Mouse (Mus musculus): ENCODE data around the gene Crim1. TPM values are rescaled to one million over a fixed set of nuclear protein-coding genes. Genes with fewer than 3 reads are reported as not detected.

The Crim1 gene
- polyA plus RNA-seq, 1 experiment from 2014 or later = 0.63 TPM

GRCm38 (mm10) chr17:78271731-78272130 is 71.7 kb downstream of the Crim1 start:
- Histone ChIP-seq H3K4me1 (replicated peaks) (peaks cover 8% of the 10 kb centered on the region), H3K27me3 (no peaks in the 10 kb centered on the region), H3K4me2 (no peak overlapping the region), H3K4me3 (replicated peaks) (no peak overlapping the region), H3K9me3 (replicated peaks) (no peaks in the 10 kb centered on the region), H3K27ac (replicated peaks) (no peak overlapping the region), H3K36me3 (replicated peaks) (no peaks in the 10 kb centered on the region), H3K9ac (no peak overlapping the region)
- no peak for ATAC-seq (ENCODE audit: insufficient read depth)
- WGBS (ENCODE audit: insufficient replicate concordance) = 73% methylated on average over 8 of the region's 8 CpGs

- Histone ChIP-seq H3K27ac (replicated peaks) (no peak overlapping the region), H3K4me2 (no peak overlapping the region)
- 77% methylated on average over 8 of the region's 8 CpGs for WGBS (ENCODE audit: insufficient replicate concordance)
Observed at GRCm38 (mm10) chr17:78272142-78272541, 72.1 kb downstream of the Crim1 start.

GRCm38 (mm10) chr17:78272713-78273483 is 72.8 kb downstream of the Crim1 start:
- no peak overlapping the region for H3K4me3 ChIP-seq (replicated peaks)
- ATAC-seq (ENCODE audit: insufficient read depth) = no peak

More at GRCm38 (mm10) chr17:78272142-78272541, 72.1 kb downstream of the Crim1 start:
- no peak for ATAC-seq (ENCODE audit: insufficient read depth)
- Histone ChIP-seq H3K4me3 (replicated peaks) (no peak overlapping the region), H3K9ac (no peak overlapping the region), H3K27me3 (no peaks in the 10 kb centered on the region), H3K36me3 (replicated peaks) (no peaks in the 10 kb centered on the region), H3K4me1 (replicated peaks) (peaks cover 8% of the 10 kb centered on the region), H3K9me3 (replicated peaks) (no peaks in the 10 kb centered on the region)

GRCm38 (mm10) chr17:78273875-78274274 is 73.8 kb downstream of the Crim1 start:
- Histone ChIP-seq H3K9me3 (replicated peaks) (no peaks in the 10 kb centered on the region), H3K4me3 (replicated peaks) (no peak overlapping the region), H3K4me2 (no peak overlapping the region), H3K27ac (replicated peaks) (no peak overlapping the region), H3K4me1 (replicated peaks) (peaks cover 8% of the 10 kb centered on the region), H3K9ac (no peak overlapping the region), H3K27me3 (no peaks in the 10 kb centered on the region), H3K36me3 (replicated peaks) (no peaks in the 10 kb centered on the region)
- 59% methylated on average over 7 of the region's 7 CpGs for WGBS (ENCODE audit: insufficient replicate concordance)
- no peak for ATAC-seq (ENCODE audit: insufficient read depth)

More at GRCm38 (mm10) chr17:78272713-78273483, 72.8 kb downstream of the Crim1 start:
- Histone ChIP-seq H3K4me1 (replicated peaks) (peaks cover 8% of the 10 kb centered on the region), H3K27ac (replicated peaks) (no peak overlapping the region), H3K4me2 (no peak overlapping the region), H3K9ac (no peak overlapping the region), H3K36me3 (replicated peaks) (no peaks in the 10 kb centered on the region), H3K27me3 (no peaks in the 10 kb centered on the region), H3K9me3 (replicated peaks) (no peaks in the 10 kb centered on the region)
- WGBS (ENCODE audit: insufficient replicate concordance) = 70% methylated on average over 8 of the region's 8 CpGs

- H3K4me2 ChIP-seq = no peak overlapping the region
- WGBS (ENCODE audit: insufficient replicate concordance) = 71% methylated on average over 7 of the region's 7 CpGs
- ATAC-seq (ENCODE audit: insufficient read depth) = no peak
Observed at GRCm38 (mm10) chr17:78274609-78275506, 74.8 kb downstream of the Crim1 start.

GRCm38 (mm10) chr17:78275507-78275813 is 75.4 kb downstream of the Crim1 start:
- Histone ChIP-seq H3K4me1 (replicated peaks) (peaks cover 8% of the 10 kb centered on the region), H3K4me2 (no peak overlapping the region), H3K36me3 (replicated peaks) (no peaks in the 10 kb centered on the region), H3K4me3 (replicated peaks) (no peak overlapping the region), H3K27ac (replicated peaks) (no peak overlapping the region), H3K27me3 (no peaks in the 10 kb centered on the region), H3K9me3 (replicated peaks) (no peaks in the 10 kb centered on the region), H3K9ac (no peak overlapping the region)
- 60% methylated on average over 4 of the region's 4 CpGs for WGBS (ENCODE audit: insufficient replicate concordance)
- no peak for ATAC-seq (ENCODE audit: insufficient read depth)

More at GRCm38 (mm10) chr17:78274609-78275506, 74.8 kb downstream of the Crim1 start:
- Histone ChIP-seq H3K4me1 (replicated peaks) (peaks cover 8% of the 10 kb centered on the region), H3K27ac (replicated peaks) (no peak overlapping the region), H3K36me3 (replicated peaks) (no peaks in the 10 kb centered on the region), H3K9me3 (replicated peaks) (no peaks in the 10 kb centered on the region), H3K27me3 (no peaks in the 10 kb centered on the region), H3K9ac (no peak overlapping the region), H3K4me3 (replicated peaks) (no peak overlapping the region)

GRCm38 (mm10) chr17:78279191-78279590 is 79.1 kb downstream of the Crim1 start:
- Histone ChIP-seq H3K9ac (no peak overlapping the region), H3K9me3 (replicated peaks) (no peaks in the 10 kb centered on the region), H3K4me2 (no peak overlapping the region), H3K36me3 (replicated peaks) (no peaks in the 10 kb centered on the region), H3K4me1 (replicated peaks) (peaks cover 3% of the 10 kb centered on the region), H3K4me3 (replicated peaks) (no peak overlapping the region), H3K27ac (replicated peaks) (no peak overlapping the region), H3K27me3 (no peaks in the 10 kb centered on the region)
- ATAC-seq (ENCODE audit: insufficient read depth) = no peak
- WGBS (ENCODE audit: insufficient replicate concordance) = 73% methylated on average over 12 of the region's 12 CpGs

GRCm38 (mm10) chr17:78280991-78281712 is 81.1 kb downstream of the Crim1 start:
- Histone ChIP-seq H3K4me3 (replicated peaks) (no peak overlapping the region), H3K4me1 (replicated peaks) (no peaks in the 10 kb centered on the region; the same call in 1 of the 2 replicates), H3K9me3 (replicated peaks) (no peaks in the 10 kb centered on the region), H3K27me3 (no peaks in the 10 kb centered on the region), H3K27ac (replicated peaks) (no peak overlapping the region), H3K9ac (no peak overlapping the region), H3K4me2 (no peak overlapping the region), H3K36me3 (replicated peaks) (no peaks in the 10 kb centered on the region)
- WGBS (ENCODE audit: insufficient replicate concordance) = 76% methylated on average over 18 of the region's 18 CpGs
- no peak for ATAC-seq (ENCODE audit: insufficient read depth)

- H3K9me3 ChIP-seq (replicated peaks) = no peaks in the 10 kb centered on the region
- no peak overlapping the region for H3K4me2 ChIP-seq
- peaks cover under 1% of the 10 kb centered on the region for H3K4me1 ChIP-seq (replicated peaks)
- H3K27me3 ChIP-seq = no peaks in the 10 kb centered on the region
- H3K4me3 ChIP-seq (replicated peaks) = no peak overlapping the region
- no peak overlapping the region for H3K9ac ChIP-seq
- no peaks in the 10 kb centered on the region for H3K36me3 ChIP-seq (replicated peaks)
- ATAC-seq (ENCODE audit: insufficient read depth) = no peak
- WGBS (ENCODE audit: insufficient replicate concordance) = 77% methylated on average over 11 of the region's 11 CpGs
- no peak overlapping the region for H3K27ac ChIP-seq (replicated peaks)
Observed at GRCm38 (mm10) chr17:78283271-78283992, 83.4 kb downstream of the Crim1 start.

GRCm38 (mm10) chr17:78286021-78286420 is 86.0 kb downstream of the Crim1 start:
- peaks cover 22% of the 10 kb centered on the region for H3K4me1 ChIP-seq (replicated peaks)
- H3K4me2 ChIP-seq = no peak overlapping the region
- H3K9ac ChIP-seq = no peak overlapping the region
- no peaks in the 10 kb centered on the region for H3K9me3 ChIP-seq (replicated peaks)
- H3K27me3 ChIP-seq = no peaks in the 10 kb centered on the region
- H3K4me3 ChIP-seq (replicated peaks) = no peak overlapping the region
- WGBS (ENCODE audit: insufficient replicate concordance) = 83% methylated on average over 13 of the region's 13 CpGs
- no peaks in the 10 kb centered on the region for H3K36me3 ChIP-seq (replicated peaks)
- no peak overlapping the region for H3K27ac ChIP-seq (replicated peaks)
- ATAC-seq (ENCODE audit: insufficient read depth) = no peak
